Mouse (Mus musculus) liver, embryonic 14.5 days (tissue): ENCODE results near the gene Vps13a. TPM values are rescaled to one million over a fixed set of nuclear protein-coding genes. Genes with fewer than 3 reads are reported as not detected.

Source experiments
- ATAC-seq: fragments of 200-750 bp; cut with Nextera tagmentation; 2 replicates; pipeline ENCODE4 v1.8.0; 2017; ENCODE audit warnings: moderate number of reproducible peaks, mild to moderate bottlenecking, moderate library complexity; ENCODE audit not compliant: insufficient read depth
- DNase-seq, 3 experiments: peaks; one replicate each; pipeline ENCODE4 v3.0.0-alpha.2; 2012 to 2013; ENCODE audit warnings: low read depth in 3 of 3, low spot score in 3 of 3
- H3K27ac ChIP-seq: fragments of 300-500 bp; sonication (generic); 2 replicates; pipeline ENCODE4 v1.5.1; 2014; ENCODE audit warnings: moderate library complexity, mild to moderate bottlenecking, control low read depth, inconsistent platforms
- H3K27me3 ChIP-seq: fragments of 300-500 bp; sonication (generic); 2 replicates; pipeline ENCODE4 v1.6.1; 2014; ENCODE audit warnings: mild to moderate bottlenecking, low read length, moderate library complexity; ENCODE audit not compliant: control insufficient read depth, insufficient read depth
- H3K36me3 ChIP-seq: fragments of 300-500 bp; sonication (generic); replicated peaks from 2 replicates; pipeline ENCODE4 v1.6.1; 2014; ENCODE audit warnings: low read depth; ENCODE audit not compliant: control insufficient read depth, insufficient read depth
- H3K4me1 ChIP-seq, 2 experiments: fragments of 200-500 bp in 1 of 2; fragments of 300-500 bp in 1 of 2; sonication (generic) in 1 of 2; replicated peaks; 2 replicates each; pipeline ENCODE4 v1.6.1; 2012 to 2014; ENCODE audit warnings: antibody characterized with exemption in 1 of 2, inconsistent platforms in 1 of 2, low read length in 1 of 2; ENCODE audit not compliant: control insufficient read depth in 2 of 2, insufficient read depth in 2 of 2
- H3K4me2 ChIP-seq: fragments of 300-500 bp; sonication (generic); 2 replicates; pipeline ENCODE4 v1.6.1; 2014; ENCODE audit warnings: low read depth, mild to moderate bottlenecking, control low read depth, moderate library complexity
- H3K4me3 ChIP-seq, 2 experiments: fragments of 200-500 bp in 1 of 2; fragments of 300-500 bp in 1 of 2; sonication (generic) in 1 of 2; 2 replicates each; pipeline ENCODE4 v1.5.1; 2012 to 2014; ENCODE audit warnings: low read depth in 2 of 2, low read length in 2 of 2, mild to moderate bottlenecking in 2 of 2, control low read depth in 1 of 2, inconsistent platforms in 1 of 2, moderate library complexity in 1 of 2; ENCODE audit not compliant: insufficient read depth in 1 of 2
- H3K9ac ChIP-seq: fragments of 300-500 bp; sonication (generic); replicated peaks from 2 replicates; pipeline ENCODE4 v1.6.1; 2014; ENCODE audit warnings: mild to moderate bottlenecking, control low read depth, moderate library complexity
- H3K9me3 ChIP-seq: fragments of 300-500 bp; sonication (generic); 2 replicates; pipeline ENCODE4 v1.6.1; 2016; ENCODE audit warnings: low read length, mixed read lengths; ENCODE audit not compliant: control insufficient read depth
- CTCF ChIP-seq: IDR thresholded peaks from 2 replicates; pipeline ENCODE4 v1.5.1; 2016; ENCODE audit warnings: antibody characterized with exemption, low read depth, control low read depth
- EP300 ChIP-seq: IDR thresholded peaks from 2 replicates; pipeline ENCODE4 v1.6.1; 2016; ENCODE audit warnings: antibody characterized with exemption, low read depth
- WGBS: fragments of 180-500 bp; shearing (Covaris S2); extraction: QIAGEN DNeasy Blood & Tissue Kit; methylation state at CpG from one replicate; pipeline ENCODE4 v1.1.7; 2014; ENCODE audit not compliant: insufficient replicate concordance; 5-methylcytosine and 5-hydroxymethylcytosine counted together
- polyA plus RNA-seq, 2 experiments: library from polyadenylated mRNA; depleted of rRNA in 1 of 2; stranded (reverse) in 1 of 2; unstranded in 1 of 2; fragments of >200 nt; fragmentation: Nextera tagmentation in 1 of 2; extraction: Ambion mirVana in 1 of 2; gene quantifications; 2 replicates each; pipeline versions ENCODE4 v1.2.1 to v1.2.3; 2012 to 2014

The Vps13a gene
- polyA plus RNA-seq, 2 experiments, result 6.9 to 8.0 TPM

- no peak for DNase-seq
- no peak overlapping the region for H3K4me2 ChIP-seq
- no peak for TF ChIP-seq CTCF
- no peak for TF ChIP-seq EP300
- no peaks in the 10 kb centered on the region for H3K36me3 ChIP-seq
- H3K27ac ChIP-seq, result no peak overlapping the region
- H3K4me3 ChIP-seq, result no peak overlapping the region
- H3K9ac ChIP-seq, result no peak overlapping the region
- ATAC-seq, result no peak
- H3K27me3 ChIP-seq, result no peaks in the 10 kb centered on the region
- H3K4me1 ChIP-seq, result no peaks in the 10 kb centered on the region
- no peaks in the 10 kb centered on the region for H3K9me3 ChIP-seq
These were observed 186.8 kb downstream of the Vps13a start for GRCm38 (mm10) chr19:16593975-16594317.

- 67% methylated on average over 7 of the region's 7 CpGs for WGBS
- no peaks in the 10 kb centered on the region for H3K9me3 ChIP-seq
- no peaks in the 10 kb centered on the region for H3K36me3 ChIP-seq
- no peak for ATAC-seq
- H3K4me3 ChIP-seq, result no peak overlapping the region
- TF ChIP-seq EP300 (no peak), CTCF (no peak)
- no peak overlapping the region for H3K27ac ChIP-seq
- H3K4me1 ChIP-seq, result no peaks in the 10 kb centered on the region
- H3K4me2 ChIP-seq, result no peak overlapping the region
- no peaks in the 10 kb centered on the region for H3K27me3 ChIP-seq
- H3K9ac ChIP-seq, result no peak overlapping the region
- no peak for DNase-seq
These were observed 187.3 kb downstream of the Vps13a start for GRCm38 (mm10) chr19:16593256-16593974.

GRCm38 (mm10) chr19:16585379-16585778 lies 195.4 kb downstream of the Vps13a start:
- H3K4me2 ChIP-seq, result no peak overlapping the region
- TF ChIP-seq EP300, result no peak
- TF ChIP-seq CTCF, result peak; percentile 68
- ATAC-seq (no peak), DNase-seq (peak; percentile 23 to 41 (median 37))
- H3K27ac ChIP-seq, result no peak overlapping the region
- no peak overlapping the region for H3K9ac ChIP-seq
- H3K9me3 ChIP-seq, result no peaks in the 10 kb centered on the region
- no peaks in the 10 kb centered on the region for H3K4me1 ChIP-seq
- no peaks in the 10 kb centered on the region for H3K27me3 ChIP-seq
- no peak overlapping the region for H3K4me3 ChIP-seq
- WGBS, result 2% methylated on average over 3 of the region's 3 CpGs
- H3K36me3 ChIP-seq, result no peaks in the 10 kb centered on the region

DNA sequence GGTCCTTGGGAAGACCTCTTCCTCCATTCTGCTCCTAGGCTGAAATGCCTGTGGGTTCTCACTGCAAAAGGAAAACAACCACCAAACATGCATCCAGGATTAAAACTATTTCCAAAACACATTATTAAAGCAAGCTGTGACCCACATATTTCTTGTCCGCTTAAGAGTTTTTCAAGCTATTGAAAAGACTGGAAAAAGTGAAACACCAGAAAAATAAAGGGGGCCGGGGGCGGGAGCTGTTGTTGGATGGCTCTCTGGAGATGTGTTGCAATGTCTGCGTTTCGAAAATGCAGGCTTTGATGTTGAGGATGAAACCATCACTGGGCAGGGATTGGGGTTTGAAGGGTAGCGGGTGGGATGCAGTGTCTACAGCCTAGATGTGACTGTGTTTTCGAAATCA lies 196.2 kb downstream of the Vps13a start:
- DNase-seq (no peak), ATAC-seq (no peak)
- no peaks in the 10 kb centered on the region for H3K36me3 ChIP-seq
- no peak for TF ChIP-seq EP300
- no peak for TF ChIP-seq CTCF
- no peaks in the 10 kb centered on the region for H3K27me3 ChIP-seq
- no peak overlapping the region for H3K27ac ChIP-seq
- no peak overlapping the region for H3K4me2 ChIP-seq
- H3K9ac ChIP-seq, result no peak overlapping the region
- H3K4me1 ChIP-seq, result no peaks in the 10 kb centered on the region
- WGBS, result 68% methylated on average over 7 of the region's 7 CpGs
- H3K4me3 ChIP-seq, result no peak overlapping the region
- H3K9me3 ChIP-seq, result no peaks in the 10 kb centered on the region

GRCm38 (mm10) chr19:16580501-16580900 lies 200.2 kb downstream of the Vps13a start:
- ATAC-seq, result no peak
- Histone ChIP-seq H3K9me3 (no peaks in the 10 kb centered on the region), H3K9ac (no peak overlapping the region), H3K36me3 (no peaks in the 10 kb centered on the region), H3K27ac (no peak overlapping the region), H3K4me1 (no peaks in the 10 kb centered on the region; a peak in 1 of 4 replicates), H3K27me3 (no peaks in the 10 kb centered on the region), H3K4me2 (no peak overlapping the region), H3K4me3 (no peak overlapping the region)
- WGBS, result 64% methylated on average over 8 of the region's 8 CpGs
- no peak for TF ChIP-seq CTCF
- TF ChIP-seq EP300, result no peak
- no peak for DNase-seq
